Mouse (Mus musculus): ENCODE data around the gene Slco2a1. TPM values are rescaled to one million over a fixed set of nuclear protein-coding genes. Genes with fewer than 3 reads are reported as not detected.
A peak's percentile ranks its signal among the peaks of the same experiment; 100 is the strongest.
"Not testable (repeated sequence)": the region's sequence is repeated elsewhere in the genome, so short reads cannot be mapped to it uniquely, and the experiment has no call there.

Gene Slco2a1
- polyA plus RNA-seq, 1 experiment from 2014 or later: 6.1 TPM

DNA sequence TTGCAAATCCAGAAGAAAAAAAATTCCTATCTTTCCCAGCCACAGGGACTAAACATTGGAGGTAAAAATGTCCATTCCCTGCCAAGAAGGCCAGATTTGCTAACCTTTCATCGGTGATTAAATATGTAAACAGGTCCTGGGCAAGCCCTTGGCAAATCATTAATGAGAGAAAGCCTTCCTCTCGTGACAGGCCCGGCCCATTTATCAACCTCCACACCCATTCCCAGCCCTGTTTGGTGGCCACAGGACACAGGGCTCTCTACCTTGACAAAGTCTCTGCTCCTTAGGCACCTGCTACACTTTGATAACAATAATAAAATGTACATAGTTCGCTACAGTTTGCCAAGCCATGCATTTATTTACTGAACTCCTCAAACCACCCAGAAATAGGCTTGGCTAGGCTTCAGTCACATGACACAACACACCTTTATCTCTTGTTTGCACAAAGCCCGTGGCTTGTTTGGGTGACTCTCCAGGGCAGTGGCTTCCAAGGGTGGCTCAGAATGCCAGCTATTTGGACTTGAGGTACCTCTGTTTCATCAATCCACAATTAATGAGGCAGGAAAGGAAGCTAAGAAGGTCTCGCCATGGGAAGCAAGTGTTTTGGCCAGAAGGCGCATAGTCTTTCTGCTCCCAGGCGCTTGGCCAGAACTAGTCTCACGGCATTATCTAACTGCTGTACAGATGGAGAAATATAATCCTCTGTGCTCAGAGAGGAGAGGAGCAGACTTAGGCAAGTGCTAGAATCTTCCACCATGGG is 101.8 kb downstream of the Slco2a1 start:
- 75% methylated on average over 9 of the region's 9 CpGs for WGBS
- ATAC-seq (ENCODE audit: insufficient number of reproducible peaks, insufficient read depth, low FRiP score, low TSS enrichment, low read depth): no peak

GRCm38 (mm10) chr9:103091039-103091883 is 102.7 kb downstream of the Slco2a1 start:
- Histone ChIP-seq H3K4me3 (no peak overlapping the region), H3K27me3 (no peaks in the 10 kb centered on the region), H3K27ac (no peak overlapping the region), H3K9ac (no peak overlapping the region), H3K9me3 (no peaks in the 10 kb centered on the region), H3K36me3 (no peaks in the 10 kb centered on the region), H3K4me2 (peak overlapping the region; percentile 84; the same call in 1 of the 2 replicates), H3K4me1 (peaks cover 15% of the 10 kb centered on the region; the same call in 1 of the 2 replicates)
- ATAC-seq (ENCODE audit: insufficient number of reproducible peaks, insufficient read depth, low FRiP score, low TSS enrichment, low read depth): no peak
- WGBS: 85% methylated on average over 16 of the region's 16 CpGs

More for the DNA sequence above, 101.8 kb downstream of the Slco2a1 start:
- Histone ChIP-seq H3K9me3 (no peaks in the 10 kb centered on the region), H3K27ac (no peak overlapping the region), H3K4me3 (no peak overlapping the region), H3K36me3 (no peaks in the 10 kb centered on the region), H3K4me2 (no peak overlapping the region), H3K4me1 (peaks cover 11% of the 10 kb centered on the region; the same call in 1 of the 2 replicates), H3K27me3 (no peaks in the 10 kb centered on the region), H3K9ac (no peak overlapping the region)

DNA sequence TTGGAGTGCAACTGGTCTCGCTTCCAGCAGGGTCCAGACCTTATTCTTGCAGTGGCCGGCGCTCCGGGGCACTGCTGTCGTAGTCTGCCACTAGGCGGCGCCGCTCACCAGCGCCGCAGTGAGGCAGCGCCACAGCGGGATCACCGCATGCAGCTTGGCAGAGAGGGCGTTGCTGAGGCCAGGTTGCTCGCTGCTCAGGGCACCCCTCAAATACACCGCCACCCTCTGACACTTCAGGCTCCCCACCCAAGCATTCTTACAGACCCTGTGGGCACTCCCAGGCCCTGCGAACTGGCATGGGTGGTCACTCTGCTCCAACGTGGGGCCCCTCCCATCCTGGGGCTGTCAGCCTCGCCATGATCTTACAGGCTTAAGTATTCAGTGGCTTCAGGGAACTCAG is 103.7 kb downstream of the Slco2a1 start:
- ATAC-seq (ENCODE audit: insufficient number of reproducible peaks, insufficient read depth, low FRiP score, low TSS enrichment, low read depth): peak; percentile 76; the same call in 1 of the 2 replicates
- under 1% methylated on average over 19 of the region's 19 CpGs for WGBS
- Histone ChIP-seq H3K36me3 (no peaks in the 10 kb centered on the region), H3K9me3 (no peaks in the 10 kb centered on the region), H3K27me3 (no peaks in the 10 kb centered on the region), H3K4me2 (peak overlapping the region; percentile 84), H3K4me3 (peak overlapping the region; percentile 49), H3K4me1 (peaks cover 21% of the 10 kb centered on the region), H3K27ac (no peak overlapping the region), H3K9ac (peak overlapping the region; percentile 74)

- H3K9ac ChIP-seq: no peak overlapping the region
- no peaks in the 10 kb centered on the region for H3K27me3 ChIP-seq
- H3K4me1 ChIP-seq: peaks cover 25% of the 10 kb centered on the region
- no peak overlapping the region for H3K4me2 ChIP-seq
- H3K27ac ChIP-seq: no peak overlapping the region
- no peaks in the 10 kb centered on the region for H3K9me3 ChIP-seq
- WGBS: 74% methylated on average over 3 of the region's 3 CpGs
- H3K4me3 ChIP-seq: no peak overlapping the region
- ATAC-seq (ENCODE audit: insufficient number of reproducible peaks, insufficient read depth, low FRiP score, low TSS enrichment, low read depth): no peak
- H3K36me3 ChIP-seq: no peaks in the 10 kb centered on the region
Observed at GRCm38 (mm10) chr9:103093681-103094080, 105.2 kb downstream of the Slco2a1 start.

DNA sequence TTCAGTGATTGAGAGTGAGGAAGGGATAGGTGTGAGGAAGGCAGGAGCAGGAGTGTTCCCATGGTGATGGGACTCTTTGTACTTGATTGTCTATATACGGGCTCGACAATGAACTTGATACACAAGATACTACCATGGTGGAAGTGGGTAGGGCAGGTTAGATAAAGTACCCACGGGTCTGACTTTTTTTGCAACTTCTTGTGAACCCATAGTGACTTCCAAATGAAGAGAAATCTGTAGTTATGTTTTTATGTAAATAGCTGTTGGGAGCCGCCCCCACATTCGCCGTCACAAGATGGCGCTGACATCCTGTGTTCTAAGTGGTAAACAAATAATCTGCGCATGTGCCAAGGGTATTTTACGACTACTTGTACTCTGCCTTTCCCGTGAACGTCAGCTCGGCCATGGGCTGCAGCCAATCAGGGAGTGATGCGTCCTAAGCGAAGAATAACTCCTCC is 119.9 kb downstream of the Slco2a1 start:
- WGBS: 26% methylated on average over 9 of the region's 14 CpGs
- H3K4me2 ChIP-seq: peak overlapping the region; percentile 56
- 0 out of 2 replicates have a peak overlapping the region, but pooled peaks have one; percentile 60 for H3K9ac ChIP-seq
- peaks cover 36% of the 10 kb centered on the region for H3K27me3 ChIP-seq
- not testable (repeated sequence) for H3K36me3 ChIP-seq; H3K9me3 ChIP-seq; ATAC-seq (ENCODE audit: insufficient number of reproducible peaks, insufficient read depth, low FRiP score, low TSS enrichment, low read depth); H3K27ac ChIP-seq
- H3K4me1 ChIP-seq: peaks cover 26% of the 10 kb centered on the region
- peak overlapping the region; percentile 40 for H3K4me3 ChIP-seq

DNA sequence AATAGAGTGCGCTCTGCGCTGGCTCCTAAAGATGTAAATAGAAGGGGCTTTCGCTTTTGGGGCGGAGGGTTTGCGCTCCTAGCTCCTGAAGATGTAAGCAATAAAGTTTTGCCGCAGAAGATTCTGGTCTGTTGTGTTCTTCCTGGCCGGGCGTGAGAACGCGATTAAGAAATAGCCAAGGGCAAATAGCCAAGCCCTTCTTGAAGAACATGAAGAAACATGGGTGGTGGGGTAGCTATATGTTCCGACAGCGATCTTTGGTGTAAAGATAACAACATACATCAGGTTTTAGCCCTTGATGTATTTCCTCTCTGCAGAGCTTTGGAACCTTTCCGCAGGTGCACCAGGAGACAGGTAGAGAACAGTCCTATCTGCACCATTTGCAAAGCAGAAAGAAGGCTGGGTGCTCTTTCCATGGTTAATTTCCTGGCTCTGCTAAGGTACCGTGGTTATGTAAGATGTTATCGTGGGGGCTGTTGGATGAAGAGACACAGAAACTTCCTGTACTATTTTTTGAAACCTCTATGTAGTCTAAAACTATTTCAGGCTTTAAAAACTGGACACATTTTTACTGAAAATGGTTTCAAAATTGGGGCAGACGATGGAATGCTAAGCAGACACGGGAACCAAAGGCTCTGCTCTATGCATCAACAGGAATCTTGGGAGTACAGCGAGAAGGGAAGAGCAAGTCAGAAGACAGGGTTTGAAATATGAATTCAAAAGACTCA is 120.6 kb downstream of the Slco2a1 start:
- Histone ChIP-seq H3K4me2 (peak overlapping the region; percentile 68), H3K27me3 (peaks cover 44% of the 10 kb centered on the region), H3K9me3 (no peaks in the 10 kb centered on the region), H3K27ac (no peak overlapping the region), H3K9ac (peak overlapping the region; percentile 65), H3K36me3 (no peaks in the 10 kb centered on the region), H3K4me1 (peaks cover 26% of the 10 kb centered on the region), H3K4me3 (peak overlapping the region; percentile 49)
- no peak for ATAC-seq (ENCODE audit: insufficient number of reproducible peaks, insufficient read depth, low FRiP score, low TSS enrichment, low read depth)
- 35% methylated on average over 18 of the region's 18 CpGs for WGBS

- Histone ChIP-seq H3K9ac (no peak overlapping the region), H3K4me2 (no peak overlapping the region), H3K4me1 (peaks cover 26% of the 10 kb centered on the region), H3K4me3 (no peak overlapping the region), H3K36me3 (no peaks in the 10 kb centered on the region), H3K27me3 (peaks cover 52% of the 10 kb centered on the region), H3K27ac (no peak overlapping the region), H3K9me3 (no peaks in the 10 kb centered on the region)
- no peak for ATAC-seq (ENCODE audit: insufficient number of reproducible peaks, insufficient read depth, low FRiP score, low TSS enrichment, low read depth)
- 70% methylated on average over 2 of the region's 2 CpGs for WGBS
Observed at GRCm38 (mm10) chr9:103109911-103110310, 121.4 kb downstream of the Slco2a1 start.

- Histone ChIP-seq H3K27ac (no peak overlapping the region), H3K36me3 (no peaks in the 10 kb centered on the region), H3K4me3 (peak overlapping the region; percentile 71), H3K4me2 (peak overlapping the region; percentile 88), H3K9me3 (no peaks in the 10 kb centered on the region), H3K9ac (peak overlapping the region; percentile 79), H3K4me1 (peaks cover 26% of the 10 kb centered on the region), H3K27me3 (peaks cover 54% of the 10 kb centered on the region)
- 18% methylated on average over 18 of the region's 18 CpGs for WGBS
- no peak for ATAC-seq (ENCODE audit: insufficient number of reproducible peaks, insufficient read depth, low FRiP score, low TSS enrichment, low read depth)
Observed at GRCm38 (mm10) chr9:103110727-103111501, 122.4 kb downstream of the Slco2a1 start.

DNA sequence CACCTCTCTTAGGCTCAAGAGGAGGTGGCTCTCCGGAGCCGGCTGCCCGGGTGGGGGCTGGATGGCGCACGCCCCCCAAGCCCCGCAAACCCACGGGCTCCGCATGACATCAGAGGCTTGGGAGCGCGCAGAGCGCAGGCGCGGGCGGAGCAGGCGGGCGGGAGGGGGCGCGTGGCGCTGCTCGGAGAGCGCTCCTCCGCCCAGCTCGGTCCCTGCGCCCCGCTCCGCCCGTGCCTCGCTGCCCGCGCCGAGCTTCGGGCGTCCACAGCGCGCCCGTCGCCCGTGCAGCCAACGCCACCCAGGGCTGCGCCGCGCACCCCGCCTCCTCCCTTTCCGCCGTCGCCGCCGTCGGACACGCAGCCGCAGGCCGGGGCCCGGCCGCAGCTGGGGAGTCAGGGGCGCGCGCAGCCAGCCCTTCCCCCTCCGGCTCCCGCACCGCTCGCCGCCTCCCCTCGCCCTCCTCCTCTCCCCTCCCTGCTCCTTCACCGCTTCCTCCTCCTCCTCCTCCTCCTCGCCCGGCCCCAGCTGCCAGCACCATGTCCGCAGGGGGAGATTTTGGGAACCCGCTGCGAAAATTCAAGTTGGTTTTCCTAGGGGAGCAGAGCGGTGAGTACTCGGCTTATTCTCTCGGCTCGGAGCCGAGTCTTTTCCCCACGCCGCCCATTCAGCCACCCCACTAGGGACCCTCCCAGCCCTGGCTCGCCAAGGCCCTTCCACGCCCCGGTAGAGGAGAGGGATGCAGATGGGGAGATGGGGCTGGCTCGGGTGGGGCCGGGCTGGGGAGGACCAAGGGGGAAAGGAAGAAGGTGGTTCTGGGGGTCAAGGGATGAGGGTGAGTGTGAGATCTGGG is 123.3 kb downstream of the Slco2a1 start, which contains the start of gene Rab6b:
Gene Rab6b, plus strand, starts transcription at position 167 of the 850 bp plus-strand sequence.
- H3K4me2 ChIP-seq: peak within 1 kb of the TSS; percentile 88
- no peaks in the 10 kb centered on the region for H3K36me3 ChIP-seq
- WGBS: under 1% methylated on average over 51 of the region's 81 CpGs
- H3K4me3 ChIP-seq: peak within 1 kb of the TSS; percentile 71
- no peaks in the 10 kb centered on the region for H3K9me3 ChIP-seq
- peaks cover 26% of the 10 kb centered on the region for H3K4me1 ChIP-seq
- no peak within 1 kb of the TSS for H3K27ac ChIP-seq
- H3K9ac ChIP-seq: peak within 1 kb of the TSS; percentile 79
- ATAC-seq (ENCODE audit: insufficient number of reproducible peaks, insufficient read depth, low FRiP score, low TSS enrichment, low read depth): peak; percentile 40; the same call in 1 of the 2 replicates
- H3K27me3 ChIP-seq: peaks cover 54% of the 10 kb centered on the region

Data from embryonic facial prominence, embryonic 13.5 days (tissue).